Comparison of ENCODE assay signal across 9 mouse cellular contexts in genomic region chr14:101842521-101842920, GRCm38 (mm10).
DNase-seq lines count a peak whose midpoint lies in the region; ATAC-seq and TF ChIP-seq lines count a peak whose summit lies in the region.
"Had no signal": no experiment of that assay in that cellular context is flagged by ENCODE, and none has a peak within 500 bp of the region (broad histone marks: within the 10 kb centered on the region; RNA-seq: fewer than 3 reads in every experiment).

No protein-coding gene starts in this region.

- H3K27me3 ChIP-seq in kidney, embryonic 16.5 days (ENCODE audit: insufficient read depth, low read length), result no peaks in the 10 kb centered on the region
- H3K27me3 ChIP-seq in limb, embryonic 15.5 days, result no peaks in the 10 kb centered on the region

- no peak overlapping the region for H3K27ac ChIP-seq in kidney, embryonic 16.5 days (ENCODE audit: low read length)
- no peak overlapping the region for H3K27ac ChIP-seq in bone marrow, adult 2 months (ENCODE audit: control insufficient read depth, insufficient read depth, low read depth, low read length, poor library complexity)
- 0 out of 2 replicates have a peak overlapping the region, but pooled peaks have one; percentile 17 for H3K27ac ChIP-seq in limb, embryonic 15.5 days

- no peak for TF ChIP-seq POLR2A in bone marrow, adult 2 months (IDR thresholded peaks at IDR 0.05; ENCODE audit: borderline replicate concordance, control insufficient read depth, low read depth, low read length)

- no peak for TF ChIP-seq CTCF in bone marrow, adult 2 months (IDR thresholded peaks at IDR 0.05; ENCODE audit: control insufficient read depth, insufficient read depth, low read length)

- H3K4me3 ChIP-seq in kidney, embryonic 16.5 days (ENCODE audit: low read length), result no peak overlapping the region
- peak overlapping the region; percentile 53 for H3K4me3 ChIP-seq in bone marrow, adult 2 months (replicated peaks; ENCODE audit: control insufficient read depth, low read depth, low read length)
- H3K4me3 ChIP-seq in limb, embryonic 15.5 days, result peak overlapping the region; percentile 5; the same call in 1 of the 2 replicates

- DNase-seq in kidney, postnatal 14 days, result no peak
- no peak for DNase-seq in adrenal gland, postnatal 10 days
- DNase-seq in adrenal gland, postnatal 4 days (ENCODE audit: low spot score in 2 of 2), result no peak
- DNase-seq: cerebellum, adult 2 months had no signal

- 75% methylated on average over 6 of the region's 6 CpGs for WGBS in kidney, embryonic 16.5 days
- 6% methylated on average over 6 of the region's 6 CpGs for WGBS in bone marrow, adult 2 months
- WGBS in limb, embryonic 15.5 days, result 72% methylated on average over 6 of the region's 6 CpGs

- H3K9me3 ChIP-seq in kidney, embryonic 16.5 days (ENCODE audit: low read length), result no peaks in the 10 kb centered on the region
- H3K9me3 ChIP-seq in limb, embryonic 15.5 days, result no peaks in the 10 kb centered on the region

- H3K9ac ChIP-seq in kidney, embryonic 16.5 days (replicated peaks; ENCODE audit: low read length), result 0 out of 2 replicates have a peak overlapping the region, but pooled peaks have one; percentile 25
- no peak overlapping the region for H3K9ac ChIP-seq in limb, embryonic 15.5 days

- peak overlapping the region; percentile 40 for H3K4me2 ChIP-seq in kidney, embryonic 16.5 days (replicated peaks; ENCODE audit: low read depth, low read length)
- H3K4me2 ChIP-seq in limb, embryonic 15.5 days, result no peak overlapping the region

- no peak for ATAC-seq in kidney, embryonic 16.5 days (ENCODE audit: low FRiP score, low TSS enrichment)
- no peak for ATAC-seq in limb, embryonic 15.5 days (ENCODE audit: insufficient number of reproducible peaks, low FRiP score, low TSS enrichment, low read depth)
- ATAC-seq in monocyte, adult 5-6 weeks (replicated peaks; ENCODE audit: insufficient number of reproducible peaks, low FRiP score, low TSS enrichment, poor library complexity, severe bottlenecking), result 0 out of 2 replicates have a peak, but pooled peaks have one; percentile 31
- no peak for ATAC-seq in frontal cortex, adult (ENCODE audit: low TSS enrichment)

- H3K36me3 ChIP-seq in kidney, embryonic 16.5 days (ENCODE audit: insufficient read depth, low read length), result no peaks in the 10 kb centered on the region
- H3K36me3 ChIP-seq in limb, embryonic 15.5 days, result no peaks in the 10 kb centered on the region

- peaks cover 21% of the 10 kb centered on the region for H3K4me1 ChIP-seq in kidney, embryonic 16.5 days (ENCODE audit: insufficient read depth, low read length)
- H3K4me1 ChIP-seq in bone marrow, adult 2 months (ENCODE audit: control insufficient read depth, insufficient read depth, low read length), result no peaks in the 10 kb centered on the region; the same call in none of the 2 replicates
- peaks cover 15% of the 10 kb centered on the region for H3K4me1 ChIP-seq in limb, embryonic 15.5 days
